Mouse (Mus musculus): ENCODE measurements around the gene Tmco4.

Gene Tmco4

DNA sequence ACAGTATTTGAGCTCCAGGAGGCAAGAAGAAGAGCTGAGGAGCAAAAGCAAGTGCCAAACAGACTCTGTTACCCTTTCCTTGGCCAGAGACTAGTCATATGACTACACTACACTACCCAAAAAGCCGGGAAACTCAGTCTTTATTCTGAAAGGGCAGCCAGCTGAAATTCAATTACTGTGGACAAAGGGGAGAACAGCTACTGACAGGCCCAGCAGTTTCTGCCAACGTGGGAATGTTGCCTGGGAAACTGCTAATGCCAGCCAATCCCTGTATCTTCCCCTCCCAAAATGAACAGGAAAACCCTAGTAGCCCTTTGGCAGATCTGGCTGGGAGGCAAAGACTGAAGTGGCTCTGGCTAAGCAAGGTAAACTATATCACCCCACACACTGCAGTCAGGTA lies 51.7 kb downstream of the Tmco4 start:
- DNase-seq: no peak

DNA sequence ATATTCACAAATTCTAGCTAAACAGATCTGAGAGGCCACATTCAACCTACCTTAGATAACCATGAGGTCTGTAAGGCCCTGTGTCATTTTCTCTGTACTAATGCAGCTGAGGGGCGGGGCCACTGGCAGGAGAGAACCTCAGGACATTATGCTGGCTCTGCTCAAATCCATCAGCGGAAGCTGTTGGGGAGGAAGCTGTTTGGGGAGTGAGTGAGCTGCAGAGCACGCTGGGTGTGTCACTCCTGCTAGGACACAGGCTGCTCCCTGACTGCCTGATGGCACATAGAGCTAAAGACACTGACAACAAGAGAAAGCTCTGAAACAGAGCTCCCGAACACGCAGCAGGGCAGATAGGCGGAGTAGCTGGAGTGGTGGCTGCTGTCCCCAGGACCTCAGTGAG lies 58.0 kb downstream of the Tmco4 start:
- no peak for DNase-seq

DNA sequence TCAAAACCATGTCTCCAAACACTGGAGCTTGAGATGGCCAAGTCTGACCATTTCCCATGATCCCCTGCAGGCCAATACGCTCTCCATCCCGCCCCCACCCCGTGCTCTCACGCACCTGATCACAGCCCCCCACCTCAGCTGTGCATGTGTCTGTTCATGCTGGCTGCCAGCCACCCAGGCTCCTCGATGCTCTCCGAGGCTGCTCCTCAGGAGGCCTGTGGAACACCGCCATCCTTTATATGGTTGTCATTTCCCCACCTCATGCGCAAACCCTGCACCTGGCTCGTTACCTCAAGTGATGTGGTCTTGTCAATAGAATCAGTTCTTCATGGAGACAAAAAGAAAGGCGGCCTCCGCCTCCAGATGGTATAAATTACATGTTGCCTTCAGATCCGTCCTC lies 59.8 kb downstream of the Tmco4 start:
- DNase-seq: no peak

DNA sequence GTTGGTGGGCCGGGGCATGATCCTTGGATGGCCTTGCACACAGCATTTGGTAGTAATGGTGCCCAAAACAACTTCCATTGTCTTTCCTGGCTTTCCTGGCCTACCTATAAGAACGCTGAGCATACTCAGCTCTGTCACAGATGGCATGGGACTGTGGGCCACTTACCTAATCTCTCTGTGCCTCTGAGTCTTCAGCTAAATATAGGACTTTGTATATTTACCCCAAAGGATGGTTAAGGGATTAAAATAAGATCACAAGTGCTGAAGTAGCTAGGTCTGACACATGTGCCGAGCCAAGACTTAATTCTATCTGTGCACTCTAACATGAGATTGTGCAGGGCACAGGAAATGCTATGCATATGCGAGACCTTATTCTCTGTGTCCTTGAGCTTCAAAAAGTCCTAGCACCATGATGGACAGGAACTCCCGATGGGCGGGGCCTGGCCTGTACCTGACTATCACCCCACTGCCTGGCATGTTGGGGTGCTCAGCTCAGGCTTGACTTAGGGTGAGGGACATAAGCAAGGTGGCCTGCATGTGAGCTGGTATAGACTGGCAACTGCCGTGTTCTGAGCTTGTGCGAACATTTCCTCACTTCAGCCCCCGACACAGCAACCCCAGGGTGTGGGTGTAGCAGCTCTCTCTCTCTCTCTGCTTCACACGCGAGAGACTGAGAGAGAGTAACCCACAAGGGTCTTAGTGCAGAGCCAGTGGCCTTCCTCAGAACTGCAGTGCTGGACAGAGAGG lies 60.7 kb downstream of the Tmco4 start:
- no peak for DNase-seq

DNA sequence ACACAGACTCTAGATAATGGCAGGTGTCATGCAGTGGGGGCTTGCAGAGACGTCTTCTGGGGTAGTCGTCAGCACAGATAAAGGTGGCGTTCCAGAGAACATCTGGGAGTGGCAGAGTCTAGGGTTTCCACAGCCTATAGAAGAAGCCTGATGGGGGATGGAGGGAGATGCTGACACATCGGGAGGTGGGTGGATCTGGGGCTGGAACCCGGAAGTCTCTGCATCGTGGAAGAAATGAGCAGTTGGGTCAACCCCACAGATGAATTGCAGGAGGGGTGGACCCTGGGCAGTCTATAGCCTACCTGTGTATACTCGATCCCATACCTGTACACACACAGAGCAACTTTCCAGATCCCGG lies 61.3 kb downstream of the Tmco4 start:
- DNase-seq: no peak

DNA sequence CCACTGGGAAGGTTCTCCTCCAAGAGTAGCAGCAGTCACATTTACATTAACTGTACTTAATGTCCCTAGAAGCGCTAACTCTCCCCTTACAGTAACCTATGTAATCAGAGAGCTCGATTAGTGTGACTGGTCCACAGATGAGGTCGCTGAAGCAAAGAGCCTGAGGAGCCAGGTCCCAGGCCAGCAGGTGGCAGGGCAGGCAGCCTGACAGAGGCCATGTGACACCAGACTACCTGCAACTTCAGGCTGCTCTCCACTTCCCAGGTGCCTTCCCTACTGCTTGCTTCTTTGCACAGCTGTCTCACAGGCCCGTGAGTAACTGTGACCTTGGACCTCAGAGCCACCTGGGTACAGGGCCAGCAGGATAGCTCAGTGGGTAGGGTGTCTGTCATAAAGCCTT lies 61.9 kb downstream of the Tmco4 start:
- no peak for DNase-seq

DNA sequence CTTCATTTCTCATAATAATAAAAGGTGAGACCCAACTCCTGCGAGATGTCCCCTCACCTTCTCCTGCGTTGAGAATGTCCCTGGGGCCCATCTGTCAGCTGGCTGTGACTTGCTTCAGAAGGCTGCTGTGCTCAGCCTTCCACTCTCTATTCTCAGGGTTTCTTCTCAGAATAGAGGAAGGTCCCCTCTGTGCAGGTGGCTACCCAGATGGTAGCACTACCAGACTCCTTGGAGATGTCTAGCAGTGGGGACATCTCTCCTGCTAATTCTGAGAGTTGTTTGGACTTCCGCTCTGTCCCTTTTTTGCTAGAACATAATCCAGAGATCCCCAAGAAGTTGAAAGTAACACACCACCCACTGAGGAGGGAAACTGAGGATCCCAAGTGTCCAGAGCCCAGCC lies 62.3 kb downstream of the Tmco4 start:
- no peak for DNase-seq

DNA sequence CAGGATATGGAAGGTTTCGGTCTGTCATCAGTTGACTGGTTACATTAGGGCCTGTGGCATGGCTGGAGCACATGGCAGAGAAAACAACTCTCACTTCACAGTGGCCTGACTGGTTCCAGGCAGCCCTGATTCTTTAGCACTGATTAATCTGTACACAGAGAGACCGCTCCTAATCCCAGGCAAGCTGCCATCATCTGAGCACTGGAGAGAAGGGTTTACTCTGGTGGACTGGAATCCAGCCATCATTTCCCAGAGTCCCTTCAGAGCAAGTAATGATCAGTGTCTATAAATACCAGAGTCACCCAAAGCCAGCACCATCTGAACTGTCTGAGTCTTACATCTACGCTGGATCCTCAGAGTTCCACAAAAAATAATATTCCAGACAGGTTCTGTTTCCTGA lies 63.1 kb downstream of the Tmco4 start:
- DNase-seq: no peak

DNA sequence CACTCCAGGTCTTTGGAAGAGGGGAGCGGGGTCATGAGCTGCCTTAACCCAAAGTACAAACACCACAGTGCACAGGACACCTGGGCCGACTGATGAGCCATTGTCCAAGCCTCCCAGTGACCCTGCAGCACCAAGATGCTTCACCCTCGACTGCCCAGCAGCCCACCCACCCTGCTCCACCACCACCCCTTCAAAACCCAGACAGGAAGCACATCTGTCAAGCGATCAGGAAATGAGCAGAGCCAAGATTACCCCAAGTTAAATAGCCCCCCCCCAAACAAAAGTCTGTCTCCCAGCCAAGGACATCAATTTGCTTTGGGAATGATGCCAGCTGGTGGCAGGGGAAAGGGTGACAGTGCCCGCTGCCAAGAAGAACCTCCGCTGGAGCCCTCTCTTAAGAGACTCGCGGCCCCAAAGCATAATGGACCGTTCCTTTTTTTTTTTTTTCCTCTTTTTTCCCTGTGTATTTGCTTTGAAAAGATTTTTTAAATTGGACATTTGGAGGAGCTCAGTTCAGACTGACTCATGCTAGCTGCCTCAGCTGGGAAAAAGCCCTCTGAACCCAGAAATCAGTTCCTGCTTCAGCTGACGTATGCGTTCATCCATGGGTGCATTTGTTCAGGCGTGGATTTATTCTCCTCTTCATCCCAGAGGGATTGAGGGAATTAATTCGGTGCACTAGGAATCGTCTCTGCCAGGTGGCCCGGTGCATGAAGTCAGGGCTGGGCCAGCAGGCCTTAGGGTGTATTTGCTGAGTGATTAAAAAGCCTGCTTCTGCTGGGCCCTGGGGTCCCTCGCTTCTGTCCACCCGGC lies 65.3 kb downstream of the Tmco4 start:
- peak; percentile 17 to 23 for DNase-seq

DNA sequence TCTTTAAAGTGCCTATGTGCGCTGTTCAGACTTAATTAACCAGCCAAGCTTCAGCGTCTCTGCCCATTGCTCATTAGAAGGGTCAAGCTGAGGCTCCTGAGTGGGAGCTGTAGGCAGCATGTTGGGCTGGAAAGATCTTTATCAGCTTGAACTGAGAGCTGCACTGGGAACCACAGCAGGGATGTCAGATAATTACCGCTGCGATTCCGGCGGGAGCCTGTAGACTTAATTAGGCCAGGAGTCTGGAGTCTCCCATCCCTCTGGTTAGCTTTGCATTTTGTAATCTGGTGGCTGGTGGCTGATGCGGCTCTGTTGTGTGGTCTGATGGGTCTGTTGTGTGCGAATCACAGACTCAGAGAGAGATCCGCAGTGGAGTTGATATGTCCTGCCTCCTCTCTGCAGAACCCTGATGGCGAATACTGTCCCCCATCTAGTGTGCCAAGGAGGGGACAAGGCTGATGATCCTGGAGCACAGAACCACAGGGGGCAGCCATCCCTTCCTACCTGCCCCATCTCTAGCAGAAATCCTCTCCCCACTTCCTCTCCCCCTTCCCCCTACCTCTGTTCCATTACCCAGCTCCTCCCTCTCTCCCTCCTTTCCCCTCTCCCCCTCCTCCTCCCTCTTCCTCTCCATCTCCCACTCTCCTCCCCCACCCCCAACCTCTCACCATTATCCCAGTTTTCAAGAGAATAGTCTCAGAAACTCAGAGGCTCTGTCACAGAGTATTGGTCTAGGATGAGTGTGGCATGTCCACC lies 67.6 kb downstream of the Tmco4 start:
- no peak for DNase-seq

DNA sequence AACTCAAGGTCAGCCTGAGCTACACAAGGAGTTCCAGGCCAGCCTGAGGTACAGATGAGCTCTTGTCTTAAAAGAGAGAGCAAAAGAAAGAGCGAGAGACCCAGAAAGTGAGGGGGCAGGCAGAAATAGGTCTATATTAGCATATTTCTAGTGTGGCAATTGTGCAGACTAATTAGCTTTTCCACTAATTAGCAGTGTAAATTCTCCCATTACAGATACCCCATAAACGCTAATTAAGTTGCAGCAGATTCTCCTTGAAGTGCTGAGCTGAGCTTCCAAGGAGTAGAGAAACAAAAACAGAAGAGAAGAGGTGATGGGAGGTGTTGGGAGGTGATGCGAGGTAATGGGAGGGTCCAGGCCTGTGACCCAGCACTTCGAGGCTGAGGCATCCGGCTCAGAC lies 69.9 kb downstream of the Tmco4 start:
- DNase-seq: no peak

DNA sequence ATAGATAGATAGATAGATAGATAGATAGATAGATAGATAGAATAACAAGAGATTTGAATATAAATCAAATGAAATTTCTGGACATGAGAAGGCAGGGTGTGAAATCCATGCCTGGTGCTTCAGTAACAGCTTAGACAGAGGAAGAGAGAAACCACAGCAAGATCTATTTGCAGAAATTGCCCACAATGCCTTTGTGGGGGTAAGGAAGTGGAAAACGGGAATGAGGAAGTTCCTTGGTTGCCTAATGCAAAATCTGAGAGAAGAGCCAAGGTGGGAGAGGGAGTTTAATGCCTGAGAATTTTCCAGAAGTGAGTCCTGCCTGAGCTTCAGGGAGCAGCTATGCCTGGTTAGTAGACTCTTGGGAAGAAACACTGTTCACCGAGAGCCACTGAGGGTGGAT lies 70.9 kb downstream of the Tmco4 start:
- no peak for DNase-seq

DNA sequence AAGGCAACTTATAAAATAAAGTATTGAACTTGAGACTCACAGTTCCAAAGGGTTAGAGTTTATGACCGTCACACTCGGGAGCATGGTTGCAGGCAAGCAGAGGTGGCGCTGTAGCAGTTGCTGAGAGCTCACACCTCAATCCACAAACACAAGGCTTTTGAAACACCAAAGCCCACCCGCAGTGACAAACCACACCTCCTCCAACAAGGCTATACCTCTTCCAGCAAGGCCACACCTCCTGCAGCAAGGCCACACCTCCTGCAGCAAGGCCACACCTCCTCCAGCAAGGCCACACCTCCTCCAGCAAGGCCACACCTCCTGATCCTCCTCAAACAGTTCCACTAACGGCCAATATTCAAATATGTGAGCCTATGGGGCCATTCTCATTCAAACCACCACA lies 71.9 kb downstream of the Tmco4 start:
- DNase-seq: no peak

DNA sequence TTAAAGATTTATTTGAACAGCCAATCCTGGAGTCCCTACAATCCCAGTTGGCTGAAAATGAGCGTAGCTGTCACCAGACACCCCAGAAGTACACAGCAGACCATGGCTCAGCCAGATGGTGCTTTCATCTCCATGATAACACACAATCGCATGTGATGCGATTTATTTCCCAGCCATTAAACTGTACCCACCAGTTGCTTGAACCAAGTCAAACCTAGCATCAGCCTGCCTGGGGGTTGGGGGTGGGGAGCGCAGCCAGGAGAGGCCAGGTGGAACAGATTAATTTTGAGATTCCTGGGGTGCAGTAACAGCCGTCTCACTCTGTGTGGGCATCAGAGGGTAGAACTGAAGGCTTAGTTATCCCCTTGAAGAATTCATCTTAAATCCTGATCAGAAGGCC lies 73.7 kb downstream of the Tmco4 start:
- DNase-seq: no peak

DNA sequence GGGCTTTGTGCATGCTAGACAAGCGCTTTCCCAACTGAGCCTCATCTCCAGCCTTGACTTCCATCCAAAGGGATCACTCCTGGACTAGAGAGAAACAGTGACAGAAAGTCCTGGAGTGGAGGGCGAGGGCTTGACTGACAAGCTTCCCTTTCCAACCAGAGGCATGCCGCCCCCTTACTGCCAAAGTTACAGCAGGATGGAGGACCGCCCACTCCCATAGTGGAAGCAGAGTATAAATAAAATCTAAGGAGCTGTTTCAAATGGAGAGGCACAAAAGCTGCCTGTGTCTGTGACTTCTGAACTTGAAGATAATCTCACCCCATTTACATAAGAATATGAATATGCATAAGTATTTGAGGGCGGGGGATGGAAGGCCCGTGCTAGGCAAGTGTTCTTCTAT lies 75.8 kb downstream of the Tmco4 start:
- no peak for DNase-seq

DNA sequence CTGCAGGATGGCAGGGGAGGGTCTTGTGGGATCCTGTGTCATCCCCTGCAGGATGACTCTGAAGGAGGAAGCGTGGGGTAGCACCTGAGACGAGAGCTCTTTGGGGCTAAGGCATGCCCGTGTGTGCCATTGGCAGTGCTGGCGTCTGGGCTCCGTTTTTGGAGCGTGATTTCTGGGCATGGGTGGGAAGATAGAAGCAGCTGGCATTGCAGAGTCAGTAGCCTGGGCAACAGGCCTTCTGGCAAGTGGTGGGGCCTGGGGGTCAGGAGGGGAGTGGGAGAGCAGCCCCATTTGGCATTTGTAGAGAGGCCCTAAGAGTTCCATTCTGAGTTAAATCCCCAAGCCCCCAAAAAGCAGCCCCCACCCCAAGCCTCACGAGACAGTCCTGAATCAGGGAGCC lies 80.1 kb downstream of the Tmco4 start:
- no peak for DNase-seq

DNA sequence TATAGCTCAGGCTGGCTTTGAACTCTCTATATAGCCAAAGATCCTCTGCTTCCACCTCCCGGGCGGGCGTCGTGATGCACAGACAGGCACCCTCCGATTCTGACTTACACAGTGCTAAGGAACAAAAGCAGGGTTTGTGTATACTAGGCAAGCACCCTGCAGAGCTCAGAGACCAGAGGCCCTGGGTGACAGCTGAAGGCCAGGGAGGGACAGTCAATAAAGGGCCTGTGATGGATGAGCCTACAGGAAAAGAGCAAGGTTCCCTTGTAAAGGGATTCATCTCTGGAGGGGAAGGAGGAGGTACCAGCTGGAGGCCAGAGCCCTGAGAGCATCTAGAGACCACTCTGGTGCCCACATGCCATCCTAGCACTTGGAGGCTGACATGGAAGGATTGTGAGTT lies 80.7 kb downstream of the Tmco4 start:
- DNase-seq: no peak

DNA sequence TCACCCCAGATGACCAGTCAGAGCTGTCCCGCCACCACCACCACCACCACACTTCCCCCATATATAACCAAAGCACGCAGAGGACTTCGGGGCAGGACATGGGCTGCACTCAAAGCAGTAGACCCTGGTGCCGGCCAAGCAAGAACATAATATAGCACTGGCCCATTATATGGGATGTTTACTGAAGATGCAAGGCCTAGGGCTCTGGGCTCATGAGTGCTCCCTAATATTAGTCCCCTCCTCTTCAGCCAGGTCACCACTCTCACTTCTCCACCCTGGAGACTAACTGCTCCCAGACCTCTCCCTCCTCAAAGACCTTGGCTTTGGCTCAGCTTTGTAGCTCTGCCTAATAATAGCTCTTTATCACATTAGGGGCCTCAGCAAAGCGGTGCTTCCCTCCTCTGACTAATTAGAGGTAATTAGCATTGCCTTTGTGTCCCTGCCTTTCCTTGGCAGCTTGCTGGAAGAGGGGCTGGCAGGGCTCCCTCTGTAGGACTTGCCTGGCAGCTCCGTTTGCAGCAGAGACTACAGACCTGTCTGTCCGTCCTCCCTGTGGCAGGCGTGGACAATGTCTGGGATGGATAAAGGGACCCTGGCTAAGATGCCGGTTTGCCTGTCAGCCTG lies 81.7 kb downstream of the Tmco4 start:
- no peak for DNase-seq

DNA sequence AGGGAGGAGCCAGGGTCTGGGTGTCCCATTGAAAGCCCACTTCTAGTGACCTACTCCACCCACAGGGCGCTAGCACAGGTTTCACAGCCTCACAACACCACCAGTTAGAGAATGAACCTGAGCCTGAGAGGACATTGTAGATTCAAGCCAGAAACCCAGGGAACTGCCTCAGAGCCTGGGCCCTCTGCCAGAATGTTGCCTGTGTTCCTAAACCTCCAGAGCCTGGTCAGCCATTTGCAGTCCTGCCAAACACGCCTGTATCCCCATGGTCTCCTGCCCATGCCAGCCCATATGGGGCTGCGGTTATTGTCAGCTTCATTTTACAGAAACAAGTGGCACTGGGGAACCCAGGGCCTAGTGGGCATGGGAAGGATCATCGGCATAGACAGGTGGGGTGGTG lies 82.6 kb downstream of the Tmco4 start:
- DNase-seq: no peak

DNA sequence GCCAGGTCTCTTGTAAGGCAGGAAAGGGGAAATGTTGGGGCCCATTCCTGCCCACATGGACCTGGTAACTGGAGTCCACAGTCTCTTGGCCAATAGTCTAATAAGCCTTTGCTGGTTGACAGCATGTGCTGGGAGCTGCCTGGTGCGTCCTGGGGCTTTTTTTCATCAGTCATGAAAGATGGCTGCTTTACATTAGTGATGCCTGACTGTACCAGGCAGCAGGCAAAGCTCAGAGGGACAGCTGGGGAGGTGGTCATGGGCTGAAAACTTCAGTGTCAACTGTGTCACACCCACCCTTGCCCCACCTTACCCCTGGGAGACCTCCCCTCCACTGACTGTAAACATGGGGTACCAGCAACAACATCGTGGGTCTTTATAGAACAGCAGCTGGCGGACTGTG lies 83.1 kb downstream of the Tmco4 start:
- DNase-seq: no peak

DNA sequence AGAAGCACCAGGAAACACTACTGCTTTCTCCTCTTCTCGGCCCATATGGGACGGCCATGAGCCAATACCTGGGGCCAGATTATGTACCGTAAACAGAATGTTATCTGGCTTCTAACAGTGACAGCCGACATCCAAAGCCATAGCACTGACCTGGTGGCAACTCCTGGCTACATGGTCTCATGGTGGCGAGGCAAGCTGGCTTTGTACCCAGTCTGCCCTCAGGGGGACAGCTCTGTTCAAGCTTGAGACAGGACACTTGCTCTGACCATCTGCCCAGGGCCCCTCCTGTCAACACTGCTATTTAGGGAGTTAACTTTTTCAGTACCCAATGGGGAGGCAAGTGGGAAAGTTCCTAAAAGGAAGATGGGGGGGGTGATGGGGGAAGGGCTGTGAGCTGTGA lies 84.6 kb downstream of the Tmco4 start:
- DNase-seq: no peak

DNA sequence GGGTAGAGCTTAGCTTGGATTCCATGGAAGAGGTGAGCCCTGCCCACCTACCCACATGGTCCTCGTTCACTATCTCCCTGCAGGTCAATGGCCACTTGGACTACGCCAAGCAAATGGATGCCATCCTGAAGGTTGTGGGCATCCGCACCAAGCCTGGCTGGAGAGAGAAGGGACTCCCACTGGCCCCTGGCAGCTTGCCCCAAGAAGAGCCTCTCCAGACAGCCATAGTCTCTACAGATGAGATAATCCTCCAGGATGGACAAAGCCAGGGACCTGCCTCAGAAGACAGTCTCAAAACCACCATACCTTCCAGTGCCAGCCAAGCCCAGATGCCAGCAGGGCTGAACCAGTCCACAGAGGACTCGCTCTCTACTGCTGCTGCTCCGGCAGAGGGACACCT lies 85.3 kb downstream of the Tmco4 start:
- no peak for DNase-seq

DNA sequence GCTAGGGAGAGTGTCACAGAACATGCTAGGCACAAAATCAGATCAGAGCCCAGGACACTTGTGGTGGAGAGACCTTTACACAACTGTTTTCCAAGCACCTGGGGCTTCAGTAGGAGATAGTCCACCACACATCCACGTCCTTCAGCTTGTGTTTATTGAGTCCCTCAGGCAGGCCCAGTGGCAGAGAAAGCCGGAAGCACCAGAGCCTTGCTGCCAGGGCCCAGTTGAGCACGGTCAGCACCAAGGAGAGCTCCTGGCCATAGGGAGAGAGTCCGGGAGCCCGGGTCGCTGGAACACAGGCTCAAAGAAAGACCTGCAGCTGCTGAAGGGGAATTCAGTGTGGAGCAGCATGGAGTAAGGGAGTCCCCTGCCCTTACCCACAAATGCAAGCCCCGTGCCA lies 86.9 kb downstream of the Tmco4 start:
- DNase-seq: peak in 1 of 2 experiments; percentile 30

DNA sequence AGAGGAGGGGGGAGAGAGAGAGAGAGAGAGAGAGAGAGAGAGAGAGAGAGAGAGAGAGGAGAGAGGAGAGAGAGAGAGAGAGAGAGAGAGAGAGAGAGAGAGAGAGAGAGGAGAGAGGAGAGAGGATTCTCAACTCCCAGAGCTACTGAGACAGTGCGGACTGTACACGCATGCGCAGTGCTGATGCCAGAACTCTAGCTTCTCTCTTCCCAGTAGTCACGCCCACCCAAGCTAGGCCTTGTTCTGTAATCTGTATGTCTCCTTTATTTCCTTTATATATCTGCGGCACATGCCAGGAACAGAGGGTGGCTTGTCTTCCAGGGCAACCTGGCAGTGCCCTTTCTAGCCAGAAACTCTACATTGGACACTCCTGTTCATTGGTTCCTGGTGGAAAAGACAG lies 92.1 kb downstream of the Tmco4 start:
- no peak for DNase-seq

All from kidney, adult 8-10 months (tissue).